Mouse (Mus musculus): Measurements from ENCODE around the gene Gm3012. TPM values are rescaled to one million over a fixed set of nuclear protein-coding genes. Genes with fewer than 3 reads are reported as not detected.
"Not testable (repeated sequence)": the region's sequence is repeated elsewhere in the genome, so short reads cannot be mapped to it uniquely, and the experiment has no call there.

The Gm3012 gene
- not detected in 2 replicates for polyA plus RNA-seq (2012; rRNA removed)

DNA sequence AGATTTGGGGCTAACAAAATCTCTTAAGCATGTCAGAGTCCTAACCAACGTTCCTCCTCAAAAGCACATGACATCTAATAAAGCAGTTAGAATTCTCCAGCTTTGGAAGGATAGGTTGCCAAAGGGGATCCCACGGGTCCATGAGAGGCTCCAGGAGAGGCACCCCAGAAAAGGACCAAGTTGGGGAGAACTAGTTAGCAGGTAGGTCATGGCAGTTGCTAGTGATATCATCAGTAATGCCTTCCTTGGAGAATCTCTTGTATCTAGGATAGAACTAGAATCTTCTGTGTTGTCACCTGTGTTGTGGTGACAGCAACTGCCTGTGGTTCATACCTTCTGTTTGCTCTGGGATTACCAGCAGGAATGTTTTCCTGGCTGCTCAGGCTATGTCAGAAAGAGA is at the start of gene Gm3012:
TSS of gene Gm3012 (plus strand) at position 301 of the 400 bp plus-strand sequence.
- H3K4me3 ChIP-seq (replicated peaks; ENCODE audit: insufficient read depth, low read depth, low read length); H3K4me1 ChIP-seq (ENCODE audit: control insufficient read depth, insufficient read depth, low read length); DNase-seq; H3K27ac ChIP-seq (ENCODE audit: insufficient read depth, low read length); H3K27me3 ChIP-seq (ENCODE audit: control insufficient read depth, insufficient read depth, low read length): not testable (repeated sequence)
- WGBS: no CpG with 5 or more reads among the region's 2 CpGs

DNA sequence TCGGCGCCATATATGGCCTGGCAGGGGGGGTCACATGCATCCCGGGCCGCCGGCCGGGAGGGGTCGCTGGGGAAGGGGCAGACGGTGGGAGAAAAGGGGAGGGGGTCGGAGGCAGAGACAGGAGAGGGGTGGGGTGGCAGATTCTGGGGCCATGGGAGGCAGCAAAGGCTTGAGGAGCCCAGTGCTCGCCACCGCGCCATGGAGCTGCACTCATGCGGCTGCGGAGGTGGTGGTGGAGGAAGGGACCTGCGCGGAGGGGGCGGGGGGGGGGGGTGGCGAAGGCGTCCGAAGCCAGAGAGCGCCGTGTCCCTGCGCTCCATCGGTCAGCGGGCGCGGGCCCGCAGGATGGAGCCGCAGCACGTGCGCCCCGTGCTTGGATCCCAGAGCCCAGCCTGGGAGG is 17.4 kb downstream of the Gm3012 start, which contains the start of gene Gm3020:
TSS of gene Gm3020 (plus strand) at position 301 of the 400 bp plus-strand sequence.
- H3K27me3 ChIP-seq (ENCODE audit: control insufficient read depth, insufficient read depth, low read length); H3K4me3 ChIP-seq (replicated peaks; ENCODE audit: insufficient read depth, low read depth, low read length): not testable (repeated sequence)
- no CpG with 5 or more reads among the region's 32 CpGs for WGBS

DNA sequence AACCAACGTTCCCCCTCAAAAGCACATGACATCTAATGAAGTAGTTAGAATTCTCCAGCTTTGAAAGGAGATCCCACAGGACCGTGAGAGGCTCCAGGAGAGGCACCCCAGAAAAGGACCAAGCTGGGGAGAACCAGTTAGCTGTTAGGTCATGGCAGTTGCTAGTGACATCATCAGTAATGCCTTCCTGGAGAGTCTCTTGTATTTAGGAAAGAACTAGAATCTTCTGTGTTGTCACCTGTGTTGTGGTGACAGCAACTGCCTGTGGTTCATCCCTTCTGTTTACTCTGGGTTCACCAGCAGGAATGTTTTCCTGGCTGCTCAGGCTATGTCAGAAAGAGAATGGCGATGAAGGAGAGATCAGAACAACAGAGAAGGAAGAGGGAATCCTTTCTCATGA is 54.2 kb downstream of the Gm3012 start, which contains the start of gene Gm3043:
TSS of gene Gm3043 (plus strand) at position 301 of the 400 bp plus-strand sequence.
- not testable (repeated sequence) for H3K27me3 ChIP-seq (ENCODE audit: control insufficient read depth, insufficient read depth, low read length); H3K27ac ChIP-seq (ENCODE audit: insufficient read depth, low read length); H3K4me3 ChIP-seq (replicated peaks; ENCODE audit: insufficient read depth, low read depth, low read length); H3K4me1 ChIP-seq (ENCODE audit: control insufficient read depth, insufficient read depth, low read length); DNase-seq
- no CpG with 5 or more reads among the region's 3 CpGs for WGBS

More for the DNA sequence above, 17.4 kb downstream of the Gm3012 start, which contains the start of gene Gm3020:
- not testable (repeated sequence) for H3K4me1 ChIP-seq (ENCODE audit: control insufficient read depth, insufficient read depth, low read length); DNase-seq; H3K27ac ChIP-seq (ENCODE audit: insufficient read depth, low read length)

Other genes with a start within 250 kb of the Gm3012 start
- gene Gm10413, start 239.4 kb upstream of the Gm3012 start, polyA plus RNA-seq (2012; rRNA removed): not detected in 2 replicates
- gene Gm10409, start 221.9 kb upstream of the Gm3012 start, polyA plus RNA-seq (2012; rRNA removed): 1.9 and 3.0 TPM in 2 replicates
- gene Gm3005, start 206.4 kb upstream of the Gm3012 start, polyA plus RNA-seq (2012; rRNA removed): 1.1 and 1.3 TPM in 2 replicates
- gene Gm10408, start 185.1 kb upstream of the Gm3012 start, polyA plus RNA-seq (2012; rRNA removed): not detected in 2 replicates
- 1.9 and 3.3 TPM in 2 replicates for gene Gm3020, start 17.5 kb downstream of the Gm3012 start, polyA plus RNA-seq (2012; rRNA removed)
- gene Gm3043, start 54.3 kb downstream of the Gm3012 start, polyA plus RNA-seq (2012; rRNA removed): not detected in 2 replicates
- 0.87 and 1.2 TPM in 2 replicates for gene Gm3002, start 175.6 kb downstream of the Gm3012 start, polyA plus RNA-seq (2012; rRNA removed)
- gene Gm3033, start 211.7 kb downstream of the Gm3012 start, polyA plus RNA-seq (2012; rRNA removed): not detected in 2 replicates
- 0.21 TPM in 1 of 2 replicates, not detected in the other for gene Gm2916, start 249.7 kb downstream of the Gm3012 start, polyA plus RNA-seq (2012; rRNA removed)

All from cerebellum, adult 2 months (tissue).